Mouse (Mus musculus) lung, embryonic 16.5 days (tissue): ENCODE results near the gene Art2b. TPM values are rescaled to one million over a fixed set of nuclear protein-coding genes. Genes with fewer than 3 reads are reported as not detected.

Experiments
- ATAC-seq: fragments of 200-750 bp; cut with Nextera tagmentation; 2 replicates; pipeline ENCODE4 v1.8.0; 2017; ENCODE audit warnings: low read depth, mild to moderate bottlenecking, moderate library complexity
- H3K27ac ChIP-seq: fragments of 300-500 bp; sonication (generic); 2 replicates; pipeline ENCODE4 v1.5.1; 2014; ENCODE audit warnings: mild to moderate bottlenecking, control low read depth, low read length
- H3K27me3 ChIP-seq: fragments of 300-500 bp; sonication (generic); 2 replicates; pipeline ENCODE4 v1.6.1; 2014; ENCODE audit warnings: low read depth, low read length, mixed read lengths; ENCODE audit not compliant: control insufficient read depth, insufficient read depth
- H3K36me3 ChIP-seq: fragments of 300-500 bp; sonication (generic); 2 replicates; pipeline ENCODE4 v1.6.1; 2014; ENCODE audit warnings: low read length; ENCODE audit not compliant: control insufficient read depth, insufficient read depth
- H3K4me1 ChIP-seq: fragments of 300-500 bp; sonication (generic); replicated peaks from 2 replicates; pipeline ENCODE4 v1.6.1; 2014; ENCODE audit warnings: low read length, mixed read lengths; ENCODE audit not compliant: control insufficient read depth, insufficient read depth
- H3K4me2 ChIP-seq: fragments of 300-500 bp; sonication (generic); 2 replicates; pipeline ENCODE4 v1.6.1; 2014; ENCODE audit warnings: low read depth, low read length, control low read depth
- H3K4me3 ChIP-seq: fragments of 300-500 bp; sonication (generic); 2 replicates; pipeline ENCODE4 v1.5.1; 2014; ENCODE audit warnings: mild to moderate bottlenecking, low read length, control low read depth
- H3K9ac ChIP-seq: fragments of 300-500 bp; sonication (generic); 2 replicates; pipeline ENCODE4 v1.6.1; 2014; ENCODE audit warnings: low read length, control low read depth
- H3K9me3 ChIP-seq: fragments of 300-500 bp; sonication (generic); 2 replicates; pipeline ENCODE4 v1.6.1; 2016; ENCODE audit warnings: low read length; ENCODE audit not compliant: control insufficient read depth
- WGBS: fragments of 180-500 bp; shearing (Covaris S2); extraction: QIAGEN DNeasy Blood & Tissue Kit; methylation state at CpG from one replicate; pipeline ENCODE4 v1.1.7; 2014; 5-methylcytosine and 5-hydroxymethylcytosine counted together
- polyA plus RNA-seq: library from polyadenylated mRNA; unstranded; fragments of >200 nt; fragmentation: Nextera tagmentation; extraction: Ambion mirVana; gene quantifications from 2 replicates; pipeline ENCODE4 v1.2.1, GENCODE M21; 2015

Gene Art2b
- polyA plus RNA-seq, 1 experiment from 2014 or later: not detected

GRCm38 (mm10) chr7:101535102-101535501, 50.3 kb downstream of the Art2b start:
- no peaks in the 10 kb centered on the region for H3K9me3 ChIP-seq
- 56% methylated on average over 10 of the region's 10 CpGs for WGBS
- no peak for ATAC-seq
- no peaks in the 10 kb centered on the region for H3K36me3 ChIP-seq
- H3K4me3 ChIP-seq: no peak overlapping the region
- H3K27me3 ChIP-seq: no peaks in the 10 kb centered on the region
- H3K27ac ChIP-seq: no peak overlapping the region
- H3K9ac ChIP-seq: no peak overlapping the region
- H3K4me1 ChIP-seq: no peaks in the 10 kb centered on the region
- no peak overlapping the region for H3K4me2 ChIP-seq

- WGBS: 26% methylated on average over 5 of the region's 5 CpGs
- Histone ChIP-seq H3K9me3 (no peaks in the 10 kb centered on the region), H3K27me3 (no peaks in the 10 kb centered on the region), H3K4me3 (no peak overlapping the region), H3K27ac (no peak overlapping the region), H3K36me3 (no peaks in the 10 kb centered on the region), H3K4me1 (no peaks in the 10 kb centered on the region), H3K4me2 (no peak overlapping the region), H3K9ac (no peak overlapping the region)
- ATAC-seq: no peak
Observed at GRCm38 (mm10) chr7:101534428-101534827, 51.0 kb downstream of the Art2b start.

Other genes with a start within 250 kb of the Art2b start
- 115 and 118 TPM in 2 replicates for gene Arap1, start 237.5 kb downstream of the Art2b start, polyA plus RNA-seq
- 2.4 and 8.8 TPM in 2 replicates for gene Gm45837, start 174.7 kb downstream of the Art2b start, polyA plus RNA-seq
- 14.8 and 22.5 TPM in 2 replicates for gene Pde2a, start 163.9 kb downstream of the Art2b start, polyA plus RNA-seq
- gene Clpb, start 78.0 kb upstream of the Art2b start, polyA plus RNA-seq: 51.3 and 59.6 TPM in 2 replicates
- gene Phox2a, start 232.7 kb upstream of the Art2b start, polyA plus RNA-seq: 0.28 and 0.34 TPM in 2 replicates